Mouse (Mus musculus): ENCODE measurements around the gene Lysmd1.
A peak's percentile ranks its signal among the peaks of the same experiment; 100 is the strongest.

The Lysmd1 gene

GRCm38 (mm10) chr3:95173256-95173949, 39.5 kb downstream of the Lysmd1 start:
- DNase-seq (ENCODE audit: low read depth, low spot score), result no peak

GRCm38 (mm10) chr3:95174011-95174592, 40.2 kb downstream of the Lysmd1 start:
- peak; percentile 81 for DNase-seq (ENCODE audit: low read depth, low spot score)

GRCm38 (mm10) chr3:95176500-95176899, 42.6 kb downstream of the Lysmd1 start:
- DNase-seq (ENCODE audit: low read depth, low spot score), result no peak

GRCm38 (mm10) chr3:95177583-95177982, 43.7 kb downstream of the Lysmd1 start:
- DNase-seq (ENCODE audit: low read depth, low spot score), result no peak

- no peak for DNase-seq (ENCODE audit: low read depth, low spot score)
Observed at GRCm38 (mm10) chr3:95178948-95179347, 45.1 kb downstream of the Lysmd1 start.

- no peak for DNase-seq (ENCODE audit: low read depth, low spot score)
Observed at GRCm38 (mm10) chr3:95179890-95180289, 46.0 kb downstream of the Lysmd1 start.

- no peak for DNase-seq (ENCODE audit: low read depth, low spot score)
Observed at GRCm38 (mm10) chr3:95181841-95182240, 48.0 kb downstream of the Lysmd1 start.

GRCm38 (mm10) chr3:95184796-95185577, 51.1 kb downstream of the Lysmd1 start:
- peak; percentile 43 for DNase-seq (ENCODE audit: low read depth, low spot score)

GRCm38 (mm10) chr3:95186100-95186499, 52.2 kb downstream of the Lysmd1 start:
- DNase-seq (ENCODE audit: low read depth, low spot score), result no peak

GRCm38 (mm10) chr3:95186888-95187287, 53.0 kb downstream of the Lysmd1 start:
- no peak for DNase-seq (ENCODE audit: low read depth, low spot score)

All from CD4-positive helper T cell, adult 2 months (primary cell).